Mouse (Mus musculus) heart, embryonic 14.5 days (tissue): ENCODE data around the gene Wipf1. TPM values are rescaled to one million over a fixed set of nuclear protein-coding genes. Genes with fewer than 3 reads are reported as not detected.

Experiments
- ATAC-seq: fragments of 200-750 bp; cut with Nextera tagmentation; 2 replicates; pipeline ENCODE4 v1.8.0; 2017; ENCODE audit warnings: low read depth, moderate TSS enrichment; ENCODE audit not compliant: insufficient number of reproducible peaks, insufficient read depth, low FRiP score
- H3K27ac ChIP-seq, 2 experiments: fragments of 200-500 bp in 1 of 2; fragments of 300-500 bp in 1 of 2; sonication (generic) in 1 of 2; replicated peaks in 1 of 2; 2 replicates each; pipeline ENCODE4 v1.5.1; 2012 to 2014; ENCODE audit warnings: low read depth in 2 of 2, low read length in 2 of 2, control low read depth in 1 of 2, mild to moderate bottlenecking in 1 of 2, mixed read lengths in 1 of 2; ENCODE audit not compliant: control insufficient read depth in 1 of 2, insufficient read depth in 1 of 2
- H3K27me3 ChIP-seq: fragments of 300-500 bp; sonication (generic); 2 replicates; pipeline ENCODE4 v1.6.1; 2014; ENCODE audit warnings: mild to moderate bottlenecking, low read length, control low read depth; ENCODE audit not compliant: control insufficient read depth, insufficient read depth
- H3K36me3 ChIP-seq: fragments of 300-500 bp; sonication (generic); 2 replicates; pipeline ENCODE4 v1.6.1; 2014; ENCODE audit warnings: mild to moderate bottlenecking, control low read depth, low read length, mixed read lengths; ENCODE audit not compliant: control insufficient read depth, insufficient read depth
- H3K4me1 ChIP-seq, 2 experiments: fragments of 200-500 bp in 1 of 2; fragments of 300-500 bp in 1 of 2; sonication (generic) in 1 of 2; 2 replicates each; pipeline ENCODE4 v1.6.1; 2012 to 2014; ENCODE audit warnings: low read length in 2 of 2, control low read depth in 1 of 2, mixed read lengths in 1 of 2; ENCODE audit not compliant: control insufficient read depth in 2 of 2, insufficient read depth in 2 of 2
- H3K4me2 ChIP-seq: fragments of 300-500 bp; sonication (generic); 2 replicates; pipeline ENCODE4 v1.6.1; 2014; ENCODE audit warnings: mild to moderate bottlenecking, low read length
- H3K4me3 ChIP-seq, 2 experiments: fragments of 200-500 bp in 1 of 2; fragments of 300-500 bp in 1 of 2; sonication (generic) in 1 of 2; 2 replicates each; pipeline ENCODE4 v1.5.1; 2012 to 2014; ENCODE audit warnings: low read length in 2 of 2, mild to moderate bottlenecking in 2 of 2, control low read depth in 1 of 2, low read depth in 1 of 2, moderate library complexity in 1 of 2; ENCODE audit not compliant: control insufficient read depth in 1 of 2, insufficient read depth in 1 of 2
- H3K9ac ChIP-seq: fragments of 300-500 bp; sonication (generic); 2 replicates; pipeline ENCODE4 v1.6.1; 2014; ENCODE audit warnings: mild to moderate bottlenecking, low read length
- H3K9me3 ChIP-seq: fragments of 300-500 bp; sonication (generic); 2 replicates; pipeline ENCODE4 v1.6.1; 2016; ENCODE audit warnings: low read length, control low read depth; ENCODE audit not compliant: control insufficient read depth
- WGBS: fragments of 180-500 bp; shearing (Covaris S2); extraction: QIAGEN DNeasy Blood & Tissue Kit; methylation state at CpG from one replicate; pipeline ENCODE4 v1.1.7; 2014; 5-methylcytosine and 5-hydroxymethylcytosine counted together
- polyA plus RNA-seq: library from polyadenylated mRNA; unstranded; fragments of >200 nt; fragmentation: Nextera tagmentation; extraction: Ambion mirVana; gene quantifications from 2 replicates; pipeline ENCODE4 v1.2.1, GENCODE M21; 2014

Gene Wipf1
- polyA plus RNA-seq, 1 experiment from 2014 or later = 7.6 TPM

DNA sequence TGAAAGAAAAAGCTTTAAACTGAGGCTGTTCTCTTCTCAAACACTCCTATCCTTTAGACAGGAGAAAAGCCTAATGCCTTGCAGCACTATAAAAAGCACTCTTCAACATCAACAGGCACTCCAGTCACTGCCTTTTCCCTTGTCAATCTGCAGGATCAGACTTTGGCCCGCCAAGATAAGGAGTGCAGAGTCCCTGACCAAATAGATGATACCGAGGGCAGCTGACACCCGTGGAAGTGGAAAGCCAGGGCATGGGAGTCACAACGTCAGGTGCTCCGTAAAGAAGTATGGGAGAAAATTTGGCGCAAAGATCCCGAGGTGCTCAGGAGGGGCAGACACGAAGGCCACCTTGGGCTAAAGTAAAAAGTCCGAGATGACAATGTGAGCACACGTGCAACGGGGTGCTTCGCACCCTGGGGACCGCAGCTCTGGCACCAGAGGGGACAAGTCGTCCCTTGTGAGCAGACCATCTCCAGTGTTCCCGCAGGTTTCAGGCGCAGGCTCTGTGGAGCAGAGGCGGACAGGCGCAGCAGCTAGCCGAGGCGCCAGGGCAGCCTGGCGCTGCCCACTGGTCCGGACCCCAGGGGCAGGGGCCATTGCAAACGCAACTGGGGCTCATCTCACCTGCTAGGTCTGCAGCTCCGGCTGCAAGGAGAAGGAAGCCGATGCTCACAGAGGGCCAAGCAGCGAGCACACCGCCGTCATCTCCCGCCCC lies 143.7 kb downstream of the Wipf1 start:
- Histone ChIP-seq H3K9me3 (no peaks in the 10 kb centered on the region), H3K36me3 (no peaks in the 10 kb centered on the region), H3K27me3 (no peaks in the 10 kb centered on the region), H3K4me3 (peak overlapping the region; percentile 64 to 86), H3K4me2 (peak overlapping the region; percentile 87), H3K4me1 (peaks cover 0 to 2% of the 10 kb centered on the region in 2 experiments; a peak in 1 of 4 replicates), H3K9ac (peak overlapping the region; percentile 72), H3K27ac (peak overlapping the region; percentile 49 to 59; a peak in 3 of 4 replicates)
- WGBS = under 1% methylated on average over 28 of the region's 29 CpGs
- ATAC-seq = peak; percentile 23

DNA sequence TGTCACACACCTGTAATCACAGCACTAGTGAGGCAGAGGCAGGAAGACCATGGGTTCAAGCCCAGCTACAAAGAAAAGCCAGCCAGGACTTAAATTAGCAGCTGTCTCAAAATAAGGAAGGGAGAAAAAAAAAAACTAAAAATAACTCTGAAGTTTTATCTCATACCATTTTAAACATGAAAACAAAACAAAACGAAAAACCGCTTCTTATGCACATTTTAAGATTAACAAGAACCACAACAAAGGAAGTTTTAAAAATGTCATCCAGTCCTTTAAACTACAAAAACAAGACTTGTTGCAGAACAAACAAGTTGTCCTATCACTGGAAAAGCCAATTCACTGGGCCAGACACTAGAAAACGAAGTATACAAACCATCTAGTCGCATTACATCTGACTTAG lies 144.4 kb downstream of the Wipf1 start:
- no peaks in the 10 kb centered on the region for H3K9me3 ChIP-seq
- H3K4me3 ChIP-seq = peak overlapping the region in 1 of 2 experiments; percentile 64; a peak in 2 of 4 replicates
- 72% methylated on average over 4 of the region's 4 CpGs for WGBS
- H3K4me2 ChIP-seq = peak overlapping the region; percentile 87
- H3K27me3 ChIP-seq = no peaks in the 10 kb centered on the region
- H3K9ac ChIP-seq = peak overlapping the region; percentile 72
- 0 out of 4 replicates have a peak overlapping the region, but pooled peaks of 1 of the 2 experiments have one; percentile 59 for H3K27ac ChIP-seq
- no peaks in the 10 kb centered on the region for H3K36me3 ChIP-seq
- peaks cover 0 to 2% of the 10 kb centered on the region in 2 experiments; a peak in 2 of 4 replicates for H3K4me1 ChIP-seq
- no peak for ATAC-seq

DNA sequence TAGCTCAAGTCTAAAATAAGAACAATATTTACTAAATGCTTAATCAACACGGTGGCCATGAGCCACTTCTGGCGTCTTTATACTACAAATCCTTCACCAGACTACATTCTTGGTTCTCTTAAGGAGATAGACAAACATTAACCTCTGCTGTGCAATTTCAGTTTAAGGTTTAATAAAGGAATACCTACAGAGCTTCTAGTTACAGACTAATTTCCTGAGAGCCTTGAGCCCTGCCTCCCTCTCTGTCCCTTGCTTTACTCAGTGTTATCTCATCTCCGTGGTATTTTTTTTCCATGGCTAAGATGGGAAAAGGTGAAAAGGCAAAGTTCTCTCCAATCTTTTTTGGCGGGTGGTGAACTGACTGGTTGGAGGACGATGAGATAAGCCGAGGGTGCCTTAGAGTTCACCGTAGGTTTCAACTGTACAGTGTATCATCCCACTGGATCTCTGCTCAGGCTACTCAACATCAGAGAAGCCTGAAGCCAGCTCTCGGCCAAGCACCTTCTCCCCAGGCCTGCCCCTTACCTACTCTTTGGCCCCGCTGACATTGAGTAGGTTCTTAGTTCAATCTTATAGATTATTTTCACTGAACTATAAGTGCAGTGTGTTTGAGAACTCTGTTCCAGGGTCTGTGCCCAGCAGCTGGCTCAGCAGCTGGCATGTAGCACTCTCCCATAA lies 149.1 kb downstream of the Wipf1 start:
- WGBS = 49% methylated on average over 9 of the region's 9 CpGs
- Histone ChIP-seq H3K4me1 (no peaks in the 10 kb centered on the region; a peak in 1 of 4 replicates), H3K9me3 (no peaks in the 10 kb centered on the region), H3K27ac (no peak overlapping the region), H3K27me3 (no peaks in the 10 kb centered on the region), H3K9ac (no peak overlapping the region), H3K36me3 (no peaks in the 10 kb centered on the region), H3K4me2 (no peak overlapping the region), H3K4me3 (no peak overlapping the region)
- ATAC-seq = no peak

DNA sequence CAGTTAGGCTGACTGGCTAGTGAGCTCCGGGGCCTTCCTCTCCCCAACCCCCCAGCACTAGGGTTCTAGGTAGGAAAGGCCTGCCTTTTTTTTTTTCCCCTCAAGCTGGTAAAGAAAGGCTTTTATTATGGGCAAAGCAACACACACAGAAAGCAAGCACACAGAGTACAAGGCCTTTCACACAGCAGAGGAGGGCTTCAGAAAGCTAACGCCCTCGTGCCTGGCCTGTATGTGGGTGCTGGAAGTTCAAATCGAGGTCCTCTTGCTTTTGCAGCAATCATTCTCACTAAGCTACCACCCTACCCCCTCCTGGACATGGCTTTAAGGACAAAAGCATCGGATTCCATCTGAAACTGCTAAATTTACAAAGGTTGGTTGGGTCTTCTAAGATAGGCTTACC lies 149.9 kb downstream of the Wipf1 start:
- Histone ChIP-seq H3K9ac (no peak overlapping the region), H3K4me2 (no peak overlapping the region), H3K9me3 (no peaks in the 10 kb centered on the region), H3K27ac (no peak overlapping the region), H3K27me3 (no peaks in the 10 kb centered on the region), H3K36me3 (no peaks in the 10 kb centered on the region), H3K4me1 (no peaks in the 10 kb centered on the region; a peak in 1 of 4 replicates), H3K4me3 (no peak overlapping the region)
- WGBS = 73% methylated on average over 5 of the region's 5 CpGs
- ATAC-seq = no peak

Other genes starting within 250 kb of the Wipf1 start
- gene Scrn3, start 217.1 kb downstream of the Wipf1 start, polyA plus RNA-seq = 13.7 and 14.3 TPM in 2 replicates
- 15.4 and 19.0 TPM in 2 replicates for gene Cir1, start 217.0 kb downstream of the Wipf1 start, polyA plus RNA-seq
- gene Gpr155, start 143.2 kb downstream of the Wipf1 start, polyA plus RNA-seq = 6.0 and 6.9 TPM in 2 replicates
- 0.09 TPM in 1 of 2 replicates, not detected in the other for gene Chrna1, start 50.6 kb upstream of the Wipf1 start, polyA plus RNA-seq
- 30.4 and 36.7 TPM in 2 replicates for gene Chn1, start 245.6 kb upstream of the Wipf1 start, polyA plus RNA-seq